ENCODE assay signal across 9 mouse cellular contexts in the genomic region with DNA sequence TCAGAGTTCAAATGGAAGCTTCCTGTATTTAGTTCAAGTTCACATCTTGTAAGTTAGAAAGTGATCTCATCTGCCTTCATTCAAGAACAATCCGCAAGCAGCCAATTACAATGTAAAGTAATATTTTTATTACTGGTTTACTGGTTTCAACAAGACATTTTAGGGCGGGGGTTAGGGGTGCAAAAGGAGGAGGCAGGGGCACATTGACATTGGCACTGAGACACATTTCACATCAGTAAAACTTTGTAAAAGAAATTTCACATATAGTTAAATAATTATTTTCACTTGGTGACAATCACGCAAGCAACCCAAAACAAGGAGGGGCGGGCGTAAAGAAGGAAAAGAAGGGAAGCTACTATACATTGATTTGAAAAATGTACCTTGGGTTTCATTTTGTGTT. TPM values are rescaled to one million over a fixed set of nuclear protein-coding genes. Genes with fewer than 3 reads are reported as not detected.
DNase-seq lines count a peak whose midpoint lies in the region; ATAC-seq and TF ChIP-seq lines count a peak whose summit lies in the region.
"Had no signal": no experiment of that assay in that cellular context is flagged by ENCODE, and none has a peak within 500 bp of the region (broad histone marks: within the 10 kb centered on the region; RNA-seq: fewer than 3 reads in every experiment).

No protein-coding gene starts in this region.

- no peak overlapping the region for H3K27ac ChIP-seq in lung, embryonic 14.5 days (ENCODE audit: low read depth)
- no peak overlapping the region for H3K27ac ChIP-seq in forebrain, embryonic 12.5 days
- peak overlapping the region; percentile 80 for H3K27ac ChIP-seq in intestine, postnatal 0 days (ENCODE audit: low read depth, low read length)
- H3K27ac ChIP-seq in neural tube, embryonic 14.5 days (ENCODE audit: low read depth, low read length): peak overlapping the region; percentile 99

- H3K4me2 ChIP-seq in lung, embryonic 14.5 days: peak overlapping the region; percentile 57
- peak overlapping the region; percentile 51; the same call in 1 of the 2 replicates for H3K4me2 ChIP-seq in forebrain, embryonic 12.5 days
- peak overlapping the region; percentile 37; the same call in 1 of the 2 replicates for H3K4me2 ChIP-seq in intestine, postnatal 0 days (replicated peaks; ENCODE audit: low read depth)
- H3K4me2 ChIP-seq in neural tube, embryonic 14.5 days (ENCODE audit: low read depth, low read length): peak overlapping the region; percentile 59

- H3K27me3 ChIP-seq in lung, embryonic 14.5 days (ENCODE audit: insufficient read depth, low read length): peaks cover 53% of the 10 kb centered on the region
- peaks cover 64% of the 10 kb centered on the region for H3K27me3 ChIP-seq in forebrain, embryonic 12.5 days
- no peaks in the 10 kb centered on the region for H3K27me3 ChIP-seq in intestine, postnatal 0 days (replicated peaks; ENCODE audit: control insufficient read depth, insufficient read depth, low read length)
- H3K27me3 ChIP-seq in neural tube, embryonic 14.5 days (ENCODE audit: control insufficient read depth, insufficient read depth, low read length): no peaks in the 10 kb centered on the region

- H3K36me3 ChIP-seq in lung, embryonic 14.5 days (ENCODE audit: insufficient read depth): no peaks in the 10 kb centered on the region
- H3K36me3 ChIP-seq in forebrain, embryonic 12.5 days (replicated peaks): no peaks in the 10 kb centered on the region
- H3K36me3 ChIP-seq in intestine, postnatal 0 days (ENCODE audit: control insufficient read depth, insufficient read depth): peaks cover 10% of the 10 kb centered on the region; the same call in 1 of the 2 replicates
- no peaks in the 10 kb centered on the region for H3K36me3 ChIP-seq in neural tube, embryonic 14.5 days (ENCODE audit: control insufficient read depth, insufficient read depth, low read length)

- H3K9me3 ChIP-seq in lung, embryonic 14.5 days (ENCODE audit: low read depth, low read length): no peaks in the 10 kb centered on the region
- H3K9me3 ChIP-seq in forebrain, embryonic 12.5 days: no peaks in the 10 kb centered on the region
- H3K9me3 ChIP-seq in intestine, postnatal 0 days (ENCODE audit: control insufficient read depth): no peaks in the 10 kb centered on the region
- H3K9me3 ChIP-seq in neural tube, embryonic 14.5 days (ENCODE audit: control insufficient read depth, low read length): no peaks in the 10 kb centered on the region

- DNase-seq in lung, embryonic 14.5 days: peak; percentile 20
- no peak for DNase-seq in lung, postnatal 14 days
- no peak for DNase-seq in embryo, embryonic 9.5 days (ENCODE audit: extremely low spot score)
- DNase-seq in frontal cortex, postnatal 14 days (ENCODE audit: low spot score in 2 of 2): no peak

- peak overlapping the region; percentile 34; the same call in 1 of the 2 replicates for H3K4me3 ChIP-seq in lung, embryonic 14.5 days (ENCODE audit: low read depth, low read length)
- H3K4me3 ChIP-seq in forebrain, embryonic 12.5 days (replicated peaks): peak overlapping the region; percentile 37
- peak overlapping the region; percentile 56 for H3K4me3 ChIP-seq in intestine, postnatal 0 days (ENCODE audit: low read depth, low read length)
- H3K4me3 ChIP-seq in neural tube, embryonic 14.5 days (ENCODE audit: low read depth, low read length): peak overlapping the region; percentile 65

- WGBS in lung, embryonic 14.5 days: 22% methylated on average over 5 of the region's 5 CpGs
- 20% methylated on average over 5 of the region's 5 CpGs for WGBS in forebrain, embryonic 12.5 days
- 34% methylated on average over 5 of the region's 5 CpGs for whole genome bisulfite sequencing in intestine, postnatal 0 days
- 18% methylated on average over 5 of the region's 5 CpGs for WGBS in neural tube, embryonic 14.5 days

- ATAC-seq in lung, embryonic 14.5 days (ENCODE audit: insufficient read depth): no peak
- ATAC-seq in forebrain, embryonic 12.5 days (ENCODE audit: low FRiP score): no peak
- ATAC-seq in intestine, postnatal 0 days: no peak
- no peak for ATAC-seq in neural tube, embryonic 14.5 days (ENCODE audit: low read depth)
- no peak for ATAC-seq in megakaryocyte-erythroid progenitor cell, adult 5-6 weeks (replicated peaks; ENCODE audit: low FRiP score, low TSS enrichment, poor library complexity, severe bottlenecking)

- 0 out of 2 replicates have a peak, but pooled peaks cover 5% of the 10 kb centered on the region for H3K4me1 ChIP-seq in lung, embryonic 14.5 days (ENCODE audit: insufficient read depth)
- peaks cover 30% of the 10 kb centered on the region for H3K4me1 ChIP-seq in forebrain, embryonic 12.5 days
- no peaks in the 10 kb centered on the region for H3K4me1 ChIP-seq in intestine, postnatal 0 days (replicated peaks; ENCODE audit: control insufficient read depth, insufficient read depth, low read length)
- H3K4me1 ChIP-seq in neural tube, embryonic 14.5 days (ENCODE audit: control insufficient read depth, insufficient read depth, low read length): peaks cover 7% of the 10 kb centered on the region

- no peak overlapping the region for H3K9ac ChIP-seq in lung, embryonic 14.5 days
- no peak overlapping the region for H3K9ac ChIP-seq in forebrain, embryonic 12.5 days
- H3K9ac ChIP-seq in intestine, postnatal 0 days (ENCODE audit: low read depth, low read length): peak overlapping the region; percentile 85
- H3K9ac ChIP-seq in neural tube, embryonic 14.5 days (replicated peaks; ENCODE audit: low read depth, low read length): peak overlapping the region; percentile 78

- TF ChIP-seq CTCF in lung, embryonic 14.5 days (IDR thresholded peaks at IDR 0.05; ENCODE audit: low read depth): no peak
- TF ChIP-seq CTCF in intestine, postnatal 0 days (IDR thresholded peaks at IDR 0.05; ENCODE audit: low read depth): no peak

RNA-seq across cellular contexts. Expression of a gene that starts 2.5 kb away (rescaled TPM):
- polyA plus RNA-seq in lung, embryonic 14.5 days (2014; fragmentation: Nextera tagmentation; extraction: Ambion mirVana): 0.30 and 0.53 TPM in 2 replicates
- polyA plus RNA-seq in forebrain, embryonic 12.5 days (2016; fragmentation: Nextera tagmentation; extraction: Ambion mirVana): 8.4 and 14.9 TPM in 2 replicates
- polyA plus RNA-seq in intestine, postnatal 0 days (2015; fragmentation: Nextera tagmentation; extraction: Ambion mirVana): 37.2 and 38.9 TPM in 2 replicates
- polyA plus RNA-seq in neural tube, embryonic 14.5 days (2014; fragmentation: Nextera tagmentation; extraction: Ambion mirVana): 246 and 271 TPM in 2 replicates
- total RNA-seq in megakaryocyte-erythroid progenitor cell, adult 5-6 weeks (2014; fragmentation: Nextera tagmentation): not detected in 2 replicates
- total RNA-seq in megakaryocyte-erythroid progenitor cell, adult 5-6 weeks (2017): not detected in 2 replicates
- total RNA-seq: common myeloid progenitor, adult 5-6 weeks had no signal

Comparison
In these comparisons a context has a peak if more than half of its experiments do, and no peak if none do; other contexts are left out.
1. H3K27ac ChIP-seq: peak in intestine, postnatal 0 days (single experiment) and neural tube, embryonic 14.5 days (single experiment); none in lung, embryonic 14.5 days (single experiment) and forebrain, embryonic 12.5 days (single experiment).
2. H3K9ac ChIP-seq: peak in intestine, postnatal 0 days (single experiment) and neural tube, embryonic 14.5 days (single experiment); none in lung, embryonic 14.5 days (single experiment) and forebrain, embryonic 12.5 days (single experiment).
3. Peak in every context shown above with its lines, with median percentiles within 50 percentile points of each other: H3K4me2 ChIP-seq and H3K4me3 ChIP-seq.